Mouse (Mus musculus): ENCODE measurements around the gene Ptchd1. TPM values are rescaled to one million over a fixed set of nuclear protein-coding genes. Genes with fewer than 3 reads are reported as not detected.

Ptchd1 gene
- polyA plus RNA-seq, 1 experiment from 2014 or later = 1.2 TPM

GRCm38 (mm10) chrX:155594685-155595084 is 28.9 kb downstream of the Ptchd1 start:
- no peaks in the 10 kb centered on the region for H3K4me1 ChIP-seq
- H3K4me2 ChIP-seq = no peak overlapping the region
- no peak overlapping the region for H3K27ac ChIP-seq
- no peaks in the 10 kb centered on the region for H3K9me3 ChIP-seq
- H3K4me3 ChIP-seq = no peak overlapping the region
- no peaks in the 10 kb centered on the region for H3K36me3 ChIP-seq
- ATAC-seq (ENCODE audit: insufficient number of reproducible peaks, insufficient read depth, low FRiP score, low TSS enrichment, low read depth) = no peak
- 48% methylated on average over 1 of the region's 1 CpGs for WGBS
- H3K9ac ChIP-seq = no peak overlapping the region
- H3K27me3 ChIP-seq = no peaks in the 10 kb centered on the region

- Histone ChIP-seq H3K27ac (no peak overlapping the region), H3K4me1 (no peaks in the 10 kb centered on the region), H3K9me3 (no peaks in the 10 kb centered on the region), H3K36me3 (no peaks in the 10 kb centered on the region), H3K9ac (no peak overlapping the region), H3K27me3 (no peaks in the 10 kb centered on the region), H3K4me3 (no peak overlapping the region), H3K4me2 (no peak overlapping the region)
- 74% methylated on average over 2 of the region's 2 CpGs for WGBS
- no peak for ATAC-seq (ENCODE audit: insufficient number of reproducible peaks, insufficient read depth, low FRiP score, low TSS enrichment, low read depth)
Observed at GRCm38 (mm10) chrX:155592467-155592866, 31.1 kb downstream of the Ptchd1 start.

GRCm38 (mm10) chrX:155591490-155591889 is 32.1 kb downstream of the Ptchd1 start:
- no peak overlapping the region for H3K9ac ChIP-seq
- no peaks in the 10 kb centered on the region for H3K9me3 ChIP-seq
- no peaks in the 10 kb centered on the region for H3K27me3 ChIP-seq
- H3K4me1 ChIP-seq = no peaks in the 10 kb centered on the region
- WGBS = 71% methylated on average over 3 of the region's 3 CpGs
- no peaks in the 10 kb centered on the region for H3K36me3 ChIP-seq
- no peak overlapping the region for H3K4me2 ChIP-seq
- H3K27ac ChIP-seq = no peak overlapping the region
- ATAC-seq (ENCODE audit: insufficient number of reproducible peaks, insufficient read depth, low FRiP score, low TSS enrichment, low read depth) = no peak
- H3K4me3 ChIP-seq = no peak overlapping the region

- H3K9me3 ChIP-seq = no peaks in the 10 kb centered on the region
- H3K4me3 ChIP-seq = no peak overlapping the region
- WGBS = 80% methylated on average over 2 of the region's 2 CpGs
- no peak overlapping the region for H3K4me2 ChIP-seq
- ATAC-seq (ENCODE audit: insufficient number of reproducible peaks, insufficient read depth, low FRiP score, low TSS enrichment, low read depth) = no peak
- H3K36me3 ChIP-seq = no peaks in the 10 kb centered on the region
- H3K27me3 ChIP-seq = no peaks in the 10 kb centered on the region
- no peak overlapping the region for H3K9ac ChIP-seq
- no peak overlapping the region for H3K27ac ChIP-seq
- H3K4me1 ChIP-seq = no peaks in the 10 kb centered on the region
Observed at GRCm38 (mm10) chrX:155584586-155584985, 39.0 kb downstream of the Ptchd1 start.

GRCm38 (mm10) chrX:155579791-155580190 is 43.8 kb downstream of the Ptchd1 start:
- H3K4me3 ChIP-seq = no peak overlapping the region
- H3K4me1 ChIP-seq = no peaks in the 10 kb centered on the region
- no peaks in the 10 kb centered on the region for H3K36me3 ChIP-seq
- H3K4me2 ChIP-seq = no peak overlapping the region
- no peak overlapping the region for H3K27ac ChIP-seq
- no peak for ATAC-seq (ENCODE audit: insufficient number of reproducible peaks, insufficient read depth, low FRiP score, low TSS enrichment, low read depth)
- no peak overlapping the region for H3K9ac ChIP-seq
- no peaks in the 10 kb centered on the region for H3K9me3 ChIP-seq
- no peaks in the 10 kb centered on the region for H3K27me3 ChIP-seq

GRCm38 (mm10) chrX:155572396-155572795 is 51.2 kb downstream of the Ptchd1 start:
- Histone ChIP-seq H3K4me1 (no peaks in the 10 kb centered on the region), H3K27ac (no peak overlapping the region), H3K4me2 (no peak overlapping the region), H3K9ac (no peak overlapping the region), H3K27me3 (no peaks in the 10 kb centered on the region), H3K9me3 (no peaks in the 10 kb centered on the region), H3K36me3 (no peaks in the 10 kb centered on the region), H3K4me3 (no peak overlapping the region)
- no peak for ATAC-seq (ENCODE audit: insufficient number of reproducible peaks, insufficient read depth, low FRiP score, low TSS enrichment, low read depth)

- H3K9ac ChIP-seq = no peak overlapping the region
- no peak overlapping the region for H3K4me2 ChIP-seq
- H3K4me3 ChIP-seq = no peak overlapping the region
- no peaks in the 10 kb centered on the region for H3K36me3 ChIP-seq
- H3K27me3 ChIP-seq = no peaks in the 10 kb centered on the region
- no peaks in the 10 kb centered on the region for H3K9me3 ChIP-seq
- ATAC-seq (ENCODE audit: insufficient number of reproducible peaks, insufficient read depth, low FRiP score, low TSS enrichment, low read depth) = no peak
- H3K27ac ChIP-seq = no peak overlapping the region
- no peaks in the 10 kb centered on the region for H3K4me1 ChIP-seq
Observed at GRCm38 (mm10) chrX:155543780-155544179, 79.8 kb downstream of the Ptchd1 start.

Other genes starting within 250 kb of the Ptchd1 start
- not detected in 2 replicates for gene Gm15155, start 927 bp upstream of the Ptchd1 start, polyA plus RNA-seq (2015; fragmentation: Nextera tagmentation; extraction: Ambion mirVana)

Data from embryonic facial prominence, embryonic 13.5 days (tissue).